Mouse (Mus musculus): ENCODE measurements around the gene Prame.
"Not testable (repeated sequence)": the region's sequence is repeated elsewhere in the genome, so short reads cannot be mapped to it uniquely, and the experiment has no call there.

Gene Prame

GRCm38 (mm10) chrX:135627605-135628004, at the start of gene Prame:
TSS of gene Prame (minus strand) at chrX:135627705.
- no peak for DNase-seq (ENCODE audit: low spot score in 2 of 2)

DNA sequence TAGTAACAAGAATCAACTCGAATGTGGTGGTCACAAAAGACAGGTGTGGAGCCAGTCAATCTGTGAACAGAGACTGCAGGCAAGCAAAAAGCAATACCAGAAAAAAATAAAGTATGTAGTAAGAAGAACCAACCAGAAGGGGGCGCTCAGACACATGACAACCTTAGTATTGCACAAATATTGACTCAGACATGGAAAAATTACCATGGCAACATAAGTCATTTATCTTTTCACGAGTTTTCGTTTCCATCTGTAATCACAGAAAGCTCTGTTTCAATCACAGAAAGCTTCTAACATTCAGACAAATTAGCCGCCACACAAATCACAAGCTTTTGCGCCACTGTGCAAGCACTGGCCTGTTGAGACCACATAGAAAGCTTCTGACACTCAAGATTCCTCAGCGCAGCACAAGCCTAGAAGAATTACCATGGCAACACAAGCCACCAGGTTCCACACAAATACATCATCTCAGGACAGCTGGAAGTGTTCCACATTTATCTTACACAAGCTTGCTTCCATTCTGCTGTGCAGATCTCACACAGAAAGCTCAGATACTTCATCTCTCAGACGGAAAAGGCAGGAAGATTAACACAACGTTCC, 24.8 kb upstream of the Prame start:
- no peak for DNase-seq (ENCODE audit: low spot score in 2 of 2)

- peak; percentile 6 to 13 for DNase-seq (ENCODE audit: low spot score in 2 of 2)
Measured at GRCm38 (mm10) chrX:135601298-135602029, 26.0 kb downstream of the Prame start.

- DNase-seq (ENCODE audit: low spot score in 2 of 2): no peak
Measured at GRCm38 (mm10) chrX:135598677-135599076, 28.8 kb downstream of the Prame start, which contains the start of gene Nxf7. TSS of gene Nxf7 (minus strand) at chrX:135598777.

GRCm38 (mm10) chrX:135598096-135598495, 29.4 kb downstream of the Prame start:
- DNase-seq (ENCODE audit: low spot score in 2 of 2): no peak

DNA sequence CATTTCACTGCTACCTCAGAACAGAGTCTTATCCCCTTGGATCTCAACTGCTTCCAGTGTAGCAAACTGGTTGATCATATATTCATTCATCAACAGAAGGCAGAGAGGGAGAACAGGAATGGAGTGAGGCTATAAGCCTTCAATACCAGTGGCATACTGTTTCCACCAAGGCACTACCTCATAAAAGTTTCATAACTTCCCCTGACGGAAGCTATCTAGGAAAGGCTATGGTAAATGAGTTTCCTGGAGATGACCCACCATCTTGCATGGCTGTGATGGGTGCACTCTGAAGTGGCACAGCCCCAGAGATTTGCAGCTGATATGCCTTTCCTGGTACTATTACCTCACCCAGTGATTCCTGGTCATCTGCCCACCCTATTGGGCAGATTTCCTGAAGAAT, 51.1 kb downstream of the Prame start:
- DNase-seq (ENCODE audit: low spot score in 2 of 2): no peak

- peak in 1 of 2 experiments; percentile 9 for DNase-seq (ENCODE audit: low spot score in 2 of 2)
Measured at GRCm38 (mm10) chrX:135574958-135575628, 52.4 kb downstream of the Prame start.

DNA sequence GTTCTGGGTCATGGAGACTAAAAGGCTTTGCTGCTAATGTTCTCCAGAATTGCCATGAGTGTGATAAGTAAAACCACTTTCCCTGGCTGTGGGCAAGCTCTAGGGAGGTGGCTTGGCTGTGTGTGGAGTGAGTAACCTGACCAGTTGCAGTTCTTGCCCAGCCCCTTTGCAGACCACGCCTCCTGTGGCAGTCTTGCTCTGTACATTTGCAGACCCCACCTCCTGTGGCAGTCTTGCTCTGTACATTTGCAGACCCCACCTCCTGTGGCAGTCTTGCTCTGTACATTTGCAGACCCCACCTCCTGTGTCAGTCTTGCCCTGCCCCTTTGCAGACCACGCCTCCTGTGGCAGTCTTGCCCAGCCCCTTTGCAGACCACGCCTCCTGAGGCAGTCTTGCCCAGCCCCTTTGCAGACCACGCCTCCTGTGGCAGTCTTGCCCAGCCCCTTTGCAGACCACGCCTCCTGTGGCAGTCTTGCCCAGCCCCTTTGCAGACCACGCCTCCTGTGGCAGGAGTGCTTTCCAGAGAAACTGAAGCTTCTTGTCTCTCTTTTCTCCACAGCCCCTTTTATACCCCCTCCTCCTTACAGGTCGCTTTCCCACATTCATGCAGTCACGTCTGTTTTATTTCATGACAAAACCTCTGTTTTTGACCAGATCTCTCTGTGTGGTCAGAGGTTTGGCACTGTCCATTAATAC, 53.1 kb downstream of the Prame start:
- peak; percentile 7 to 14 for DNase-seq (ENCODE audit: low spot score in 2 of 2)

GRCm38 (mm10) chrX:135569467-135569866, 58.0 kb downstream of the Prame start:
- DNase-seq (ENCODE audit: low spot score in 2 of 2): peak in 1 of 2 experiments; percentile 56

DNA sequence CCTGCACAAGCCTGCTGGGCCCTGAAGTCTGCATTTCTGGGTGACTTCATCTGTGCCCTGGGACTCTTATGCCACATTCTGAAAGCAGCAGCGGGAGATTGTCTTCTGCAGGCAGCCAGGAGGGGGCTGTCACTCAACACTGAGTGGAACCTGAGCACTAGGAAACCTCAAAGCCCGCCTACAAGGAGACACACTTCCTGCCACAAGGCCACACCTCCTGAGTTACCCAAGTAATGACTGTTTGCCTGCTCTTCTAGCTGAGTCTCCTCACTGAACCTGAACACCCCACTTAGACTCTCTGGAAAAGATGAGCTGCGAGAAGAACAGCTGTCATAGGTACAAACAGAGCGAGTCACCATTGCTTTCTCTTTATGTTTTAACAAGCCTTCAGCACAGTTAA, 62.6 kb downstream of the Prame start:
- DNase-seq (ENCODE audit: low spot score in 2 of 2): not testable (repeated sequence)

All from spleen, postnatal 10 days (tissue).